Mouse (Mus musculus) layer of hippocampus, adult 2 months (tissue): ENCODE results near the gene Cytl1. TPM values are rescaled to one million over a fixed set of nuclear protein-coding genes. Genes with fewer than 3 reads are reported as not detected.

Experiments
- DNase-seq, 2 experiments: peaks; one replicate each; pipeline ENCODE4 v3.0.0; 2022; ENCODE audit warnings: low spot score in 2 of 2
- H3K27ac ChIP-seq: fragments of 200-600 bp; 2 replicates; pipeline ENCODE4 v1.8.1; 2022
- H3K4me3 ChIP-seq: fragments of 200-600 bp; 2 replicates; pipeline ENCODE4 v1.8.1; 2022; ENCODE audit warnings: mild to moderate bottlenecking
- CTCF ChIP-seq: fragments of 200-600 bp; conservative IDR thresholded peaks from 2 replicates; pipeline ENCODE4 v1.8.1; 2022; ENCODE audit warnings: antibody characterized with exemption, mild to moderate bottlenecking, moderate library complexity
- long read RNA-seq, 2 experiments: library from polyadenylated mRNA; stranded (forward); transcript quantifications; one replicate each; pipeline ENCODE4 v2.0.0; 2021; ENCODE audit warnings: borderline mapping rate in 2 of 2
- total RNA-seq, 2 experiments: library from RNA; stranded (reverse); gene quantifications; 2 replicates each; pipeline ENCODE4 v1.2.3; 2021

Gene Cytl1
- total RNA-seq, result 1 to 10 TPM; 1.0 to 1.2 TPM
- long read RNA-seq, experiment 1, partial matches to known transcripts, result 0 of 1 reads
- long read RNA-seq, experiment 1, other reads (novel, unspliced or antisense), result 0 of 1 reads
- long read RNA-seq, experiment 2, result 0 reads

GRCm38 (mm10) chr5:37735224-37735623 lies at the start of gene Cytl1:
TSS of gene Cytl1 (plus strand) at chr5:37735519.
- TF ChIP-seq CTCF, result no peak
- DNase-seq, result no peak
- H3K4me3 ChIP-seq, result no peak within 1 kb of the TSS

GRCm38 (mm10) chr5:37692759-37693158 lies 42.6 kb upstream of the Cytl1 start:
- Histone ChIP-seq H3K4me3 (no peak overlapping the region), H3K27ac (no peak overlapping the region)
- TF ChIP-seq CTCF, result no peak
- no peak for DNase-seq

More at GRCm38 (mm10) chr5:37735224-37735623, at the start of gene Cytl1:
- H3K27ac ChIP-seq, result no peak within 1 kb of the TSS

GRCm38 (mm10) chr5:37695773-37696172 lies 39.5 kb upstream of the Cytl1 start:
- Histone ChIP-seq H3K4me3 (no peak overlapping the region), H3K27ac (no peak overlapping the region)
- no peak for DNase-seq
- no peak for TF ChIP-seq CTCF

GRCm38 (mm10) chr5:37697286-37697685 lies 38.0 kb upstream of the Cytl1 start:
- H3K4me3 ChIP-seq, result no peak overlapping the region
- peak; percentile 35 to 60 for DNase-seq
- no peak for TF ChIP-seq CTCF
- peak overlapping the region; percentile 19; the same call in 1 of the 2 replicates for H3K27ac ChIP-seq

- Histone ChIP-seq H3K4me3 (no peak overlapping the region), H3K27ac (peak overlapping the region; percentile 33; the same call in 1 of the 2 replicates)
- no peak for DNase-seq
- TF ChIP-seq CTCF, result no peak
Measured at GRCm38 (mm10) chr5:37699757-37700156, 35.6 kb upstream of the Cytl1 start.

- no peak overlapping the region for H3K27ac ChIP-seq
- no peak for TF ChIP-seq CTCF
Measured at GRCm38 (mm10) chr5:37704962-37705361, 30.4 kb upstream of the Cytl1 start.

GRCm38 (mm10) chr5:37708124-37708523 lies 27.2 kb upstream of the Cytl1 start:
- no peak for DNase-seq
- no peak overlapping the region for H3K4me3 ChIP-seq
- peak; percentile 51 for TF ChIP-seq CTCF
- H3K27ac ChIP-seq, result no peak overlapping the region

More at GRCm38 (mm10) chr5:37704962-37705361, 30.4 kb upstream of the Cytl1 start:
- DNase-seq, result no peak
- H3K4me3 ChIP-seq, result no peak overlapping the region

- Histone ChIP-seq H3K27ac (no peak overlapping the region), H3K4me3 (no peak overlapping the region)
- DNase-seq, result no peak
- no peak for TF ChIP-seq CTCF
Measured at GRCm38 (mm10) chr5:37709257-37709904, 25.9 kb upstream of the Cytl1 start.

GRCm38 (mm10) chr5:37716505-37717372 lies 18.6 kb upstream of the Cytl1 start, which contains the start of gene Stk32b:
TSS of gene Stk32b (minus strand) at chr5:37717171.
- no peak for TF ChIP-seq CTCF
- Histone ChIP-seq H3K4me3 (peak within 1 kb of the TSS; percentile 55), H3K27ac (no peak within 1 kb of the TSS)
- peak in 1 of 2 experiments; percentile 14 for DNase-seq

- DNase-seq, result peak; percentile 24 to 67
- Histone ChIP-seq H3K27ac (no peak overlapping the region), H3K4me3 (peak overlapping the region; percentile 55)
- peak; percentile 84 for TF ChIP-seq CTCF
Measured at GRCm38 (mm10) chr5:37717384-37717963, 17.8 kb upstream of the Cytl1 start.

GRCm38 (mm10) chr5:37720670-37721069 lies 14.6 kb upstream of the Cytl1 start:
- Histone ChIP-seq H3K4me3 (no peak overlapping the region), H3K27ac (no peak overlapping the region)
- no peak for TF ChIP-seq CTCF
- DNase-seq, result no peak

- DNase-seq, result no peak
- no peak overlapping the region for H3K27ac ChIP-seq
- no peak overlapping the region for H3K4me3 ChIP-seq
- TF ChIP-seq CTCF, result no peak
Measured at GRCm38 (mm10) chr5:37725220-37725886, 10.0 kb upstream of the Cytl1 start.
